Mouse (Mus musculus) heart, adult 10 weeks (tissue): ENCODE data around the gene Odaph. TPM values are rescaled to one million over a fixed set of nuclear protein-coding genes. Genes with fewer than 3 reads are reported as not detected.

Source experiments
- polyA plus RNA-seq: library from polyadenylated mRNA; stranded (reverse); fragments of 350-450 nt; fragmentation: Illumina TruSeq; extraction: RNeasy Lipid Tissue Mini Kit (QIAGEN cat#74804); gene quantifications from one replicate; pipeline ENCODE4 v1.2.3, GENCODE M21; 2014; ENCODE audit warnings: low read depth, low replicate concordance

The Odaph gene
- polyA plus RNA-seq: not detected

DNA sequence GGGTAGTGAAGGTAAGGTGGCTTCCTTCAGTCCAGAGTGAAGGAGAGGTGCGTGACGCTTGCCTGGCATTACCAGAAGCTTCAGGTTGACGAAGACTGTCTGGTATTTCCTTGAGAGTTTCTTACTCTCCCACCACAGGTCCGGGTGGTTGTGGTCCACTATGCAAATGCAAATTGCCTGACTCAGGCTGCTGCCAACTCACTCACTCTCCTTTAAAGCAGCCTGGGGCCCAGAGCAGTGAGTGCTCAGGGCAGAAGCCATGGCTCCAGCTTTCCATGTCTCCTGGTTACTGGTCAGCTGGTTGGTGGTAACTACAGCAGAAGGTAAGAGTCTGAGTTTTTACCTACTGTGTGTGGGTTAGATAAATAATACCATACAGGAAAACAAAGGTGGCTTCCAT is at the start of gene Odaph:
Gene Odaph (plus strand): TSS at position 240 of the 400 bp plus-strand sequence.

DNA sequence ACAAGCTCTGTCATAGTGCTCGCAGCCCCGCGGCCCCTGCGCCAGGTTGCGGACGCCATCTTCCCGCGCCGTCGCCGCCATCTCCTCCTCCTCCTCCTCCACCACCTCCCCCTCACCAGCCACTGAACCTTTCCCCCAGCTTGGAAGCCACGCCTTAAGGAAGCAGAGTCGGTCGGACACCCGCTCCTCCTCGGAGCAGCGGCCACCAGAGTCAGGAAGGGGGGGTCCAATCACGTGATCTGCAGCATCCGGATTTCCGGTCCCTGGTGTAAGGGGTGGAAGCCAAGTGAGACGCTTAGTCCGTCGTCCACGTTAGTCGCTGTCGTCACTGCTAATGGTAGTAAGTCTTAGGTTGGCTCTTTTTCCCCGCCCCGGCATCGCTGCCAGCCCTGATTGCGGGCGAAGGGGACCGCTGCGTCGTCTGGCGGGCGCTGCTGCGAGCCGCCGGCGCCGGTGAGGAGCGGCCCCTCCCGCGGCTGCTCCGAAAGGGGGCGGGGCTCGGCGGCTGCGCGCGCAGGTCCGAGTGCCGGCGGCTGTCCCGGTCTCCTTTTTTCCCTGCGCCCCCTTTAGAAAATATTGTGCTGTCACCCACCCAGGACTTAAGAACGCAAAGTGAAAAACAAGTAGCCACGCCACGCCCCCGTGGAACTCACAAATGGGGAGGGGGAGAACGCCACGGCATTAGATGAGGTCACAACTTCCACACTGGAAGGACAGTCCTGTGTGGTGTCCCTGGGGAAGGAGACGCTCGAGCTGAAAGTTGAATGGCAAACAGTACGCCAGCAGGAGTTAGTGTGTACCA is 24.4 kb upstream of the Odaph start, which contains the start of gene Rchy1:
Gene Rchy1 (minus strand): TSS at position 430 of the 802 bp plus-strand sequence.

DNA sequence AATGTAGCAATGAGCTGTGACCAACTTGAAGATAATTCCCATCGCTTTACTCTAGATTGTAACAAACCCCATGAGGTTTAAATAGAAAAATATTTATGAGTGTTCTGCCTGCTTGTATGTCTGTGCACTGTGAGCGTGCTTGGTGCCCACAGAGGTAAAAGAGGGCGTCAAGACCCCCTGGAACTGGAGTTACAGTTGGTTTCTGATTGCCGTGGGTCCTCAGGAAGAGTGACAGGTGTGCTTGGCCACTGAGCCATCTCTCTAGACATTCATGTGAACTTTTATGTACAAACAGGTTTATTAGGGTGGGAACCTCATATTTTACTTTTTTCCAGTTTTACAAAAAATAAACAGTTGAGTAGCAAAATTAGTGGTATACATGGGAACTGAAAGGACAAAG is 56.5 kb downstream of the Odaph start, which contains the start of gene Cdkl2:
Gene Cdkl2 (minus strand): TSS at position 101 of the 400 bp plus-strand sequence.

Other genes starting within 250 kb of the Odaph start
- 39.9 TPM for gene Rchy1, start 24.4 kb upstream of the Odaph start, polyA plus RNA-seq
- 5.5 TPM for gene Cdkl2, start 56.4 kb downstream of the Odaph start, polyA plus RNA-seq
- 44.4 TPM for gene G3bp2, start 96.2 kb downstream of the Odaph start, polyA plus RNA-seq
- gene Uso1, start 150.5 kb downstream of the Odaph start, polyA plus RNA-seq: 41.5 TPM
- not detected for gene U90926, start 227.9 kb downstream of the Odaph start, polyA plus RNA-seq